Mouse (Mus musculus) c-Kit-positive CD71-negative TER-119-negative erythroid progenitor cells, embryonic 14.5 days (primary cell): ENCODE results near the gene Parp9.
"Not testable (repeated sequence)": the region's sequence is repeated elsewhere in the genome, so short reads cannot be mapped to it uniquely, and the experiment has no call there.

ENCODE experiments used
- DNase-seq: peaks from one replicate; pipeline ENCODE4 v3.0.0-alpha.2; 2013; ENCODE audit warnings: low read depth

The Parp9 gene

GRCm38 (mm10) chr16:35993316-35993715 lies 55.0 kb downstream of the Parp9 start:
- DNase-seq: no peak

GRCm38 (mm10) chr16:35998852-35999251 lies 60.6 kb downstream of the Parp9 start:
- not testable (repeated sequence) for DNase-seq

GRCm38 (mm10) chr16:36008396-36008795 lies 70.1 kb downstream of the Parp9 start:
- no peak for DNase-seq

GRCm38 (mm10) chr16:36016335-36016734 lies 78.1 kb downstream of the Parp9 start:
- DNase-seq: no peak
